Mouse (Mus musculus) embryonic fibroblast, embryonic 13.5 days (primary cell): ENCODE results near the gene Taok1.

Source experiments
- CTCF ChIP-seq: IDR thresholded peaks from 2 replicates; pipeline ENCODE4 v1.5.1; 2011; ENCODE audit warnings: mild to moderate bottlenecking, control low read depth, low read length, moderate library complexity, borderline replicate concordance; ENCODE audit not compliant: insufficient read depth
- POLR2A ChIP-seq: IDR thresholded peaks from 2 replicates; pipeline ENCODE4 v1.6.1; 2011; ENCODE audit warnings: low read depth, mild to moderate bottlenecking, control low read depth, low read length, moderate library complexity

DNA sequence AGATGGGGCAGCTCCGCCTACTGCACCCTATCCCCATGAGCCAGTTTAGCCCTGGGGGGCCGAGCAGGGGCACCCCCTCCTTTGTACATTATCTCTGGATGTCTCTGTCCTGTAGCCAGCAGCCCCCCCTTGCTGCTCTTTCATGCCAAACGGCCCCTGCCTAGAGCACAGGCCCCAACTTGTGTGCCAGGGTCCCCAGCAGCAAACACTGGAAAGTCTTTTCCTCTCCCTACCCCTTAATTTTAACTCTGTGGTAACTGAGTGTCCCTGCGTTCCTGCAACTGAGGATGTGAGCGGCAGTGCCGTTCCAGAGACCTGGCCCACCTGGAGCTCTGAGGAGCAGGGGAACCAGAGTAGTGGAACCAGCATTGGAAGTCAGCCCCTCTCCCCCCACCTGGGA is 100.7 kb downstream of the Taok1 start:
- TF ChIP-seq POLR2A: no peak
- no peak for TF ChIP-seq CTCF
